Mouse (Mus musculus) erythroblast, embryonic 14.5 days (primary cell): ENCODE measurements around the gene Mogs. TPM values are rescaled to one million over a fixed set of nuclear protein-coding genes. Genes with fewer than 3 reads are reported as not detected.

ENCODE experiments used
- H3K27me3 ChIP-seq: 2 replicates; pipeline ENCODE4 v1.6.1; 2012; ENCODE audit warnings: inconsistent platforms; ENCODE audit not compliant: control insufficient read depth
- H3K36me3 ChIP-seq: 2 replicates; pipeline ENCODE4 v1.6.1; 2012; ENCODE audit warnings: mild to moderate bottlenecking, inconsistent platforms; ENCODE audit not compliant: control insufficient read depth
- H3K4me1 ChIP-seq: 2 replicates; pipeline ENCODE4 v1.6.1; 2012; ENCODE audit warnings: inconsistent platforms; ENCODE audit not compliant: control insufficient read depth
- H3K4me3 ChIP-seq: replicated peaks from 2 replicates; pipeline ENCODE3; 2012; ENCODE audit warnings: moderate library complexity, mild to moderate bottlenecking, inconsistent platforms
- H3K9me3 ChIP-seq: 2 replicates; pipeline ENCODE4 v1.6.1; 2012; ENCODE audit warnings: low read length, inconsistent platforms, mixed read lengths; ENCODE audit not compliant: control insufficient read depth
- GATA1 ChIP-seq: IDR thresholded peaks from 2 replicates; pipeline ENCODE4 v1.6.1; 2012; ENCODE audit warnings: low read length, inconsistent platforms, mixed read lengths
- TAL1 ChIP-seq: IDR thresholded peaks from 3 replicates; pipeline ENCODE4 v1.6.1; 2012; ENCODE audit warnings: low read length, inconsistent platforms, mixed read lengths
- polyA plus RNA-seq: library from polyadenylated mRNA; stranded (reverse); fragments of >175 nt; gene quantifications from 2 replicates; pipeline ENCODE4 v1.2.3, GENCODE M21; 2012

Mogs gene
- polyA plus RNA-seq, 1 experiment, result 4.2 TPM

DNA sequence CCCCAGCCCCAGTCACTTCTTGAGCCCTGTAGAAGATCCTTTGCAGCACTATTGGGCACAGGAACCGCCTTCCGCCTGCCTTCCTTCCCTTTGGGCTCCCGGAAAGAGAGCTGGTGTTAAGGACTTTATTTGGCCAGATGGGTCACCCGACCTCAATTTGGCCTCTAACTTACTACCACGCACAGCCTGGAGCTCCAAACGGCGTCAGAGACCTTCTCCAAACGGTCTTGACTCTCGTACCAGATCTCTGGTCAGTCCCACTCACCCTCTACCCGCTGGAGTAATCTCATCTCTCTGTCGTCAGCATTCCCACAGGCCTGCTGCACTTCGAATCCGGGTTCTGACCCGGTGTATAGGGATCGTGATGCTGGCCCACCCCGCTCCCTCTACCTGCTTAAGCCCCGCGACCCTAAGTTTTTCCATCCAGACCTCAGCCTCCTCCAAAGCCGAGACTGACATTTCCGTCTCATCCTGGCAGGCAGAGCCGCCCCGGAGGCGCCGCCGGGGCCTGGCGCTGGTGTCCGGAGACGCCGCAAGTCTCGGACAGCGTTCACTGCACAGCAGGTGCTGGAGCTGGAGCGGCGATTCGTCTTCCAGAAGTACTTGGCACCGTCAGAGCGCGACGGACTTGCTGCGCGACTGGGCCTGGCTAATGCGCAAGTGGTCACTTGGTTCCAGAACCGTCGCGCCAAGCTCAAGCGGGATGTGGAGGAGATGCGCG, 27.9 kb upstream of the Mogs start:
- no peak for TF ChIP-seq TAL1
- TF ChIP-seq GATA1, result no peak
- Histone ChIP-seq H3K27me3 (peaks cover 94% of the 10 kb centered on the region), H3K9me3 (peaks cover 15% of the 10 kb centered on the region), H3K4me1 (no peaks in the 10 kb centered on the region), H3K36me3 (peaks cover 4% of the 10 kb centered on the region), H3K4me3 (no peak overlapping the region)

DNA sequence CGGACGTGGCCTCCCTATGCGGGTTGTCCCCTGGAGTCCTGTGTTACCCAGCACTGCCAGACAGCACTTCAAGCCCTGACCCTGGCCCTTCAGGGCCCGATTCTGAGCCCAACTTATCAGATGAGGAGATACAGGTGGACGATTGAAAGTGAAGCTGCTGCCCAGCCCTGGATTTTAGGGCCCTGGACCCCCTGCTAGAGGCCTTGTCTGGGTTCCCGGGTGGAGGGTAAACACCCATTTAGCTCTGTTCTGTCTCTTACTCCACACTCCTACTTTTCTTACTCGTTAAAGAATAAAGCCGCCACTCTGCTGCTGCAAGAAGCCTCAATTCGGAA, 27.4 kb upstream of the Mogs start:
- H3K9me3 ChIP-seq, result peaks cover 15% of the 10 kb centered on the region
- H3K36me3 ChIP-seq, result peaks cover under 1% of the 10 kb centered on the region; the same call in 1 of the 2 replicates
- H3K4me1 ChIP-seq, result no peaks in the 10 kb centered on the region
- peaks cover 94% of the 10 kb centered on the region for H3K27me3 ChIP-seq
- TF ChIP-seq TAL1, result no peak
- no peak for TF ChIP-seq GATA1
- no peak overlapping the region for H3K4me3 ChIP-seq

DNA sequence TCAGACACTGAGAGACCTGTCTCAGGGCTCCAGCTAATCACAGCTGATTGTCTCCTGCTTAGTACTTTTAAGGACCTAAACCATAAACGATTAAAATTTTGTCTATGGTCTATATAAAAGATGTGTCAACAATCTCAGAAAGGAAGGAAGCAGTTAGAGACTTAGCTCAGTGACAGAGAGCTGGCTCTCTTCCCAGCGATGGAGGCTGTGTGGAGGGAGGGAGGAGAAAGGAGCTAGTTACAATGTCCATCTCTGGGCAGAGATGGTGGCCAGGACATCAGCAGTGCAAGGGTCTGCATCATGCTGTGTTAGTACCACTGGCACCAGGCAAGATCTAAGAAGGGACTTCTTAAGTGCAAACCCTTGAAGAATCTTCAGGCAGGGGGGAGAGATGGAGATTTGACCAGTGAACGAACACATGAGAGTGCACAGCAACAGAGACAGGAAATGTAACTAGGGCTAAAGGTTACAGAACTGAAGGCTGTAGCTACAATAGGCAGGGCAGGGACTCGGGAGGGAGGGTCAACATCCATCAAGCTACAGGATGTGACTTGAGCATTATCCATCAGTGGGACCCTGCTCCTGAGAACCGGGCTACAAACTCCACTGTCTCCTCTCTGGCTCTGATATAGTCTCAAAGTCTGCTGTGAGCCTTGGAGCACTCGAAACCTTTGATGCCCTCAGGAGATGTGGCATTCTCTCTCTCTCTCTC, 22.7 kb upstream of the Mogs start:
- H3K27me3 ChIP-seq, result peaks cover 78% of the 10 kb centered on the region

DNA sequence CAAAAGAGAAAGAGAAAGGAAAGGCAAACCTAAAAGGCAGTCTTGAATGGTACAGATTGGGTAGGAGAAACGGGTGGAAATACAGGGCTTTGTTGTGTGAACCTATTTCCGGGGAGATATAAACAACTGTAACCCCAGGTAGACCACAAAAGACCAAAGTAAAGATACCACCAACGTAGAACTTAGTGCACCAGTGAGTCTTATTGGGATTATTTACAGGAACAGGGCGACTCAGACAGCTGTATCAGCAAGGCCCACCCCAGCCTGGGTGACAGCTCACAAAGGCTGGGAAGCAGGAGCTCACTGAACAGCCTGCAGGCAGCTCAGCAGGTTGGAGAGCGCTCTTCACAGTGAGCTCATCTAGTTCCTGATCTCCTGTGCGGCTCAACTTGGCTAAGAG, 19.3 kb upstream of the Mogs start:
- Histone ChIP-seq H3K27me3 (peaks cover 66% of the 10 kb centered on the region), H3K4me3 (no peak overlapping the region), H3K4me1 (peaks cover 5% of the 10 kb centered on the region), H3K36me3 (no peaks in the 10 kb centered on the region), H3K9me3 (peaks cover 6% of the 10 kb centered on the region)
- no peak for TF ChIP-seq GATA1
- TF ChIP-seq TAL1, result no peak

More for the DNA sequence above, 22.7 kb upstream of the Mogs start:
- no peak for TF ChIP-seq TAL1
- no peak for TF ChIP-seq GATA1
- Histone ChIP-seq H3K9me3 (peaks cover 9% of the 10 kb centered on the region), H3K4me1 (no peaks in the 10 kb centered on the region), H3K36me3 (no peaks in the 10 kb centered on the region), H3K4me3 (no peak overlapping the region)

DNA sequence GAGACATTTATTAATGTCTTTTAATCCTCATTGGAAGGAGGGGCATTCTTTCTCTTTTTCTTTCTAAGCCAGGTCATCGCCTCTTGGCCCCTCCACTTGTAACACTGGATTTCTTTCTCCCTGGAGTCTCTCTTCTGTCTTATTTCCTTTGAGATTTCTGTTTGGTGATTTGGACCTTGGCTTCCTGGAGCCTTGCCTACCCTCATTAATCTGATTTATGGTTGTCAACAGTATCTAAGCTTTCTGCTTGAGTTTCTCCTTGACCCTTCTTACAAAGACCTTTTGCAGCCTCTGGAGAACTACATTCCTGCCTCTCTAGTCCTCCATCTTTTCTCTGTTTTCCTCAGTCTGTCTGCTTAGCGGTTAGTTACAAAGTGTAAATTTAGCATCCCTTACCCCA, 16.9 kb upstream of the Mogs start:
- peaks cover 48% of the 10 kb centered on the region for H3K27me3 ChIP-seq
- H3K9me3 ChIP-seq, result peaks cover 6% of the 10 kb centered on the region
- H3K4me1 ChIP-seq, result peaks cover 29% of the 10 kb centered on the region
- TF ChIP-seq TAL1 (no peak), GATA1 (no peak)
- H3K4me3 ChIP-seq, result no peak overlapping the region
- peaks cover 8% of the 10 kb centered on the region for H3K36me3 ChIP-seq

DNA sequence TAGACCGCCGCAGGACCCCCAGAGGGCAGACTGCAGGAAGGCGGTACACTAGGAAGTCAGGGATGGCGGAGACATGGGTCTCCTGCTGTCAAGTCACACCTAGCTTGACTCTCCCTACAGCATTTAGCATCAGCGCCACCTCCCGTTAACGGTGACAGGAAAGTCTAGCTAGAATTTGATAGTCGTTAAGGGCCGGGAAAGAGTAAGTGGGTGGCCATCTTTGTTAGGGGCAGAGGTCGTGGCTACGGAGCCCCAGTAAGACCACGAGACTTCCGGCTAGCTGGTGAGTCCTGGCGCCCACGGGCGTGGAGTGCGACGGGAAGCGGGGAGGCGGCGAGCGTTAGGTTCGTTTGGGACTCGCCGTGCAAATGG, 14.0 kb upstream of the Mogs start, which contains the start of the genes Ccdc142 and Gm42688:
TSS of gene Ccdc142 (plus strand) at position 286 of the 372 bp plus-strand sequence.
TSS of gene Gm42688 (plus strand) at position 302 of the 372 bp plus-strand sequence.
- H3K4me3 ChIP-seq, result peak within 1 kb of the TSS; percentile 79
- peaks cover 26% of the 10 kb centered on the region for H3K27me3 ChIP-seq
- H3K9me3 ChIP-seq, result no peaks in the 10 kb centered on the region
- peaks cover 31% of the 10 kb centered on the region for H3K4me1 ChIP-seq
- H3K36me3 ChIP-seq, result peaks cover 32% of the 10 kb centered on the region
- no peak for TF ChIP-seq TAL1
- no peak for TF ChIP-seq GATA1

DNA sequence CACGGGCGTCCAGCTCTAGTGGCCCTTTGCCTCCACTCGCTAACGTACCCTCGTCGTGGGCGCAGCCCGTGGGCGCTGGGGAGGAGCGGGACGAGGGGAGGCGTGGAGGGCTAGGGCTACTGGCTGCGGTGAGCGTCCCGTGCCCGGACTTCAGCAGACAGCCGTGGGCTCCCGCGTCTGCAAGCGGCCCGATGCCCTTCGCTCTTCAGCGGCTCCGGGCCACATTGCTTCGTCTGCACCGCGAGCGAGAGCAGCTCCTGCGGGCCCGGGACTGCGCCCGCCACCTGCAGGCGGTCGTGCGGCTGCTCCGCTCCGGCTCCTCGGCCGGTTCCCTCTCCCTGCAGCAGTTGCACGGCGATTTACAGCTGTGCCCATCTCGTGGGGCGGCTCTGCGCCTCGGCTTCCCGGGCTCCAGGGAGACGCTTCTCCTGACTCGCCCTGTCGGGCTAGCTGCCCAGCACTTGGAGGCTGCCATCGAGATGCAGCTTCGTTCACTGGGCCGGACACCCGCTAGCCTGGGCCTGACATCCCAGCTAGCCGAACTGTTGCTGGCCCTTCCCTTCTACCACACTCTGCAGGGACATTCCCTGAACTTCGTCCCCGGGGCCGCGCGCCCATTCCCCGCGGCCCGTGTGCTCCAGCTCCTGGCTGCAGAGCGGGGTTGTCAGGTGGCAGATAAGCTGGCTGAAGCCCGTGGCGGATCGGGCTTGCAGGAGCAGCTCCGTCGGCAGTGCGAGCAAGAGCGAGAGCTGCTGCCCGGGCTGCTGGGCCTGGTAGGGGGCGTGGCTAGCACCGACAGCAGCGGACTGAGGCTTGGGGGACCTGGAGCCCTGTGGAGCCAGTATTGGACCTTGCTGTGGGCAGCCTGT, 13.4 kb upstream of the Mogs start:
- TF ChIP-seq GATA1 (no peak), TAL1 (no peak)
- Histone ChIP-seq H3K27me3 (peaks cover 24% of the 10 kb centered on the region), H3K36me3 (peaks cover 36% of the 10 kb centered on the region), H3K4me1 (peaks cover 31% of the 10 kb centered on the region), H3K9me3 (no peaks in the 10 kb centered on the region), H3K4me3 (peak overlapping the region; percentile 79)

DNA sequence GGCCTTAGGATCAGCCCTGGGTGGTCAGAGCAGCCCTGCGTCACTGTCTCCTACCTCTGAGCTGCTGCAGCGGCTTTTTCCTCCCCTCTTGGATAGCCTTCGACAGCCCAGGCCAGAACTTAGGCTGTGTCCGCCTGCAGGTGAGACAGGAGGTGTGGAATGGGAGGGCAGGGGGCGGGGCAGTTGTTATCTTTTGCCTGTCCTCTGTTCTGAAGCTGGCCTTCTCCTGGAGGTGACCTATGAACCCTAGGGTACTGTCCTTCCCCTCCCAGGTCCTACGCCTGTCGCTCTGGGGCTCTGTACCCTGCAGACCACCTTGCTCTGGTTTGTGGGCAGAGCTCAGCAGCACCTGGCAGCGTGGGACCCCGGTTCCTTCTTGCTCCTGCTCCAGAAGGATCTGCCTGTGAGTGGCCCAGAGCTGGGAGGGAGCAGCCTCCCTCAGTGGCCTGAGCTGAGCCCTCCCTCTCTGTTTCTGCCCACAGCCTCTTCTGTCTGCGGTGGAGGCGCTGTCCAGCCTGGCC, 12.1 kb upstream of the Mogs start:
- Histone ChIP-seq H3K4me3 (peak overlapping the region; percentile 79), H3K9me3 (no peaks in the 10 kb centered on the region), H3K27me3 (peaks cover 16% of the 10 kb centered on the region), H3K36me3 (peaks cover 47% of the 10 kb centered on the region), H3K4me1 (peaks cover 42% of the 10 kb centered on the region)
- no peak for TF ChIP-seq TAL1
- no peak for TF ChIP-seq GATA1

DNA sequence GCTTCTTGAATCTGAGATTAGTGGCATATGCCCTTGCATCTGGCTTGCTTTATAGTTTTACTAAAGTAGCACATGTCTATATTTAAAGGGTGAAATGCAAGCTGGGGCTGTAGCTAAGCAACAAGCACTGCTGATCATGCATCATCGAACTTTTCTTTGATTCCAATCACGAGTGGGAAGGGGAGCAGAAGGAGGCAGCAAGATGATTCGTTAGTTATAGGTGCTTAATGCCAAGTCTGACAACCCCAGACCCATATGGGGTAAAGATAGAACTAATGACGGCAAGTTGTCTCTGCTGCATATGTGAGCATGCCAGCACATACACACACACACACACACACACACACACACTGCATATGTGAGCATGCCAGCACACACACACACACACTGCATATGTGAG, 11.1 kb upstream of the Mogs start:
- Histone ChIP-seq H3K9me3 (no peaks in the 10 kb centered on the region), H3K4me1 (peaks cover 48% of the 10 kb centered on the region), H3K36me3 (peaks cover 48% of the 10 kb centered on the region), H3K4me3 (no peak overlapping the region), H3K27me3 (peaks cover 6% of the 10 kb centered on the region)
- no peak for TF ChIP-seq TAL1
- TF ChIP-seq GATA1, result no peak
